Mouse (Mus musculus) neural tube, embryonic 14.5 days (tissue): ENCODE measurements around the gene Vmn2r100. TPM values are rescaled to one million over a fixed set of nuclear protein-coding genes. Genes with fewer than 3 reads are reported as not detected.

Source experiments
- ATAC-seq: fragments of 200-750 bp; cut with Nextera tagmentation; 2 replicates; pipeline ENCODE4 v1.8.0; 2017; ENCODE audit warnings: low read depth, mild to moderate bottlenecking, moderate TSS enrichment, moderate library complexity
- H3K27ac ChIP-seq: fragments of 300-500 bp; sonication (generic); 2 replicates; pipeline ENCODE4 v1.5.1; 2014; ENCODE audit warnings: low read depth, mild to moderate bottlenecking, control low read depth, low read length, moderate library complexity, mixed read lengths
- H3K27me3 ChIP-seq: fragments of 300-500 bp; sonication (generic); 2 replicates; pipeline ENCODE4 v1.6.1; 2014; ENCODE audit warnings: low read length; ENCODE audit not compliant: control insufficient read depth, insufficient read depth
- H3K36me3 ChIP-seq: fragments of 300-500 bp; sonication (generic); 2 replicates; pipeline ENCODE4 v1.6.1; 2014; ENCODE audit warnings: low read length, mixed read lengths; ENCODE audit not compliant: control insufficient read depth, insufficient read depth
- H3K4me1 ChIP-seq: fragments of 300-500 bp; sonication (generic); 2 replicates; pipeline ENCODE4 v1.6.1; 2014; ENCODE audit warnings: low read length; ENCODE audit not compliant: control insufficient read depth, insufficient read depth
- H3K4me2 ChIP-seq: fragments of 300-500 bp; sonication (generic); 2 replicates; pipeline ENCODE4 v1.6.1; 2014; ENCODE audit warnings: mild to moderate bottlenecking, low read depth, low read length, control low read depth
- H3K4me3 ChIP-seq: fragments of 300-500 bp; sonication (generic); 2 replicates; pipeline ENCODE4 v1.5.1; 2014; ENCODE audit warnings: low read depth, low read length, control low read depth, mixed read lengths
- H3K9ac ChIP-seq: fragments of 300-500 bp; sonication (generic); replicated peaks from 2 replicates; pipeline ENCODE4 v1.6.1; 2014; ENCODE audit warnings: low read depth, mild to moderate bottlenecking, control low read depth, low read length, mixed read lengths
- H3K9me3 ChIP-seq: fragments of 300-500 bp; sonication (generic); 2 replicates; pipeline ENCODE4 v1.6.1; 2016; ENCODE audit warnings: low read length; ENCODE audit not compliant: control insufficient read depth
- polyA plus RNA-seq: library from polyadenylated mRNA; unstranded; fragments of >200 nt; fragmentation: Nextera tagmentation; extraction: Ambion mirVana; gene quantifications from 2 replicates; pipeline ENCODE4 v1.2.1, GENCODE M21; 2014

The Vmn2r100 gene
- not detected in 2 replicates for polyA plus RNA-seq

DNA sequence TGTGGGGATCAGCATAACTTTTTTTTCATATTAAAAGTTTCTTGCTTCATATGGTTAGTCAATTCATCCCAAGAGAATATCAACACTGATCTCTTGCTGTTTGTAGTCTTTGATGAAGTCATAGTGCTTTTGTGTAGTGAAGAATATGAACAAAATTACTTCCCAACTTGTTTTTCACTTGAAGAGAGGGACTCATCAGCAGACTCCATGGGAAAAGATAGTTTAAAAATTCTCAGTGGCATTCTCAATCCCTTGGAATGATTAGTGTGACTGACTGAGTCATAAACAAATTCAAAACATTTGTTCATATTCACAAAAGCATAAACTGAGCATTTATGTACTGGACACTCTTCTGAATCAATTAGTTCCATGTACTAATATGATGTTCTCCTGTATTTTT, at the start of gene Vmn2r100:
TSS of gene Vmn2r100 (plus strand) at position 301 of the 400 bp plus-strand sequence.
- Histone ChIP-seq H3K9me3 (no peaks in the 10 kb centered on the region), H3K27ac (no peak within 1 kb of the TSS), H3K4me3 (no peak within 1 kb of the TSS), H3K9ac (no peak within 1 kb of the TSS), H3K36me3 (no peaks in the 10 kb centered on the region), H3K27me3 (no peaks in the 10 kb centered on the region), H3K4me2 (no peak within 1 kb of the TSS), H3K4me1 (no peaks in the 10 kb centered on the region)
- ATAC-seq = no peak

DNA sequence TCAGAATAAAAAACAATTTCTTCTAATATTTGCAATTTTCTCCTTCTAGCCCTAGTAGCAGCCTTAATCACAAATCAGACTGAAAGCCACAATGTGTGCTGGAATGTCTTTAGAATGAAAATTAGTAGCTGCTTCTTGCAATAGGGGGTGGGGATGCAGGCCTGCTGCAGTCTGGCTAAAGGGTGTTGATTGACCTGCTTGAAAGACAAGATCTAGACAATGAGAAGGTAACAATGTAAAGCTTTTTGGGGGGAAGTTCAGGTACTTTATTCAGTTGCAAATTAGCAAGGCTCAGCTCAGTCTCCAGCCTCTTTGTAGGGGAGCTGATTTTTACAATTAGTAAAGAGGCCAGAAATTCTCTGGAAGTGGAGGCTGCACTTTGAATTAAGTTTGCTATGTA, 21.7 kb upstream of the Vmn2r100 start:
- no peak overlapping the region for H3K9ac ChIP-seq
- ATAC-seq = no peak
- H3K27me3 ChIP-seq = no peaks in the 10 kb centered on the region
- no peak overlapping the region for H3K4me3 ChIP-seq
- no peaks in the 10 kb centered on the region for H3K4me1 ChIP-seq
- H3K9me3 ChIP-seq = peaks cover 5% of the 10 kb centered on the region; the same call in 1 of the 2 replicates
- no peak overlapping the region for H3K4me2 ChIP-seq
- H3K36me3 ChIP-seq = no peaks in the 10 kb centered on the region
- no peak overlapping the region for H3K27ac ChIP-seq

DNA sequence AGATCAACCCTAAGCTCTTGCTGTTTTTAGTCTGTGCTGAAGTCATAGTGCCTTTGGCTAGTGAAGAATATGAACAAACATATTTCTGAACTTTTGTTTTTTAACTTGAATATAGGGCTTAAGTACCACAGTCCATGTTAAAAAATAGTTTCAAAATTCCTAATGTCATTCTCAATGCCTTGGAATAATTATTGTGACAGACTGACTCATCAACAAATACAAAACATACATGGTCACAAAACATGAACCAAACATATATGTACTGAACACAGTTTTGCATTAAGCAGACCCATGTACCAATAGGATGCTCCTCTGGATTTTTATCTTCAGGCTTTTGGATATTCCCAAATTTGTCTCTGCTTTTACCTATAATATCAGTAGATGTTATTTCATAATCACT, 72.4 kb downstream of the Vmn2r100 start, which contains the start of gene Vmn2r101:
TSS of gene Vmn2r101 (plus strand) at position 301 of the 400 bp plus-strand sequence.
- Histone ChIP-seq H3K27me3 (no peaks in the 10 kb centered on the region), H3K9ac (no peak within 1 kb of the TSS), H3K36me3 (no peaks in the 10 kb centered on the region), H3K4me3 (no peak within 1 kb of the TSS), H3K4me1 (no peaks in the 10 kb centered on the region), H3K9me3 (peaks cover 2% of the 10 kb centered on the region; the same call in 1 of the 2 replicates), H3K4me2 (no peak within 1 kb of the TSS), H3K27ac (no peak within 1 kb of the TSS)
- ATAC-seq = no peak

Other genes with a start within 250 kb of the Vmn2r100 start
- gene Vmn2r99, start 142.8 kb upstream of the Vmn2r100 start, polyA plus RNA-seq = not detected in 2 replicates
- not detected in 2 replicates for gene Vmn2r101, start 72.5 kb downstream of the Vmn2r100 start, polyA plus RNA-seq
- not detected in 2 replicates for gene Vmn2r102, start 155.6 kb downstream of the Vmn2r100 start, polyA plus RNA-seq